Mouse (Mus musculus) embryonic facial prominence, embryonic 14.5 days (tissue): ENCODE results near the gene Fsip2. TPM values are rescaled to one million over a fixed set of nuclear protein-coding genes. Genes with fewer than 3 reads are reported as not detected.

Experiments
- ATAC-seq: fragments of 200-750 bp; cut with Nextera tagmentation; 2 replicates; pipeline ENCODE4 v1.8.0; 2017; ENCODE audit warnings: low read depth, moderate number of reproducible peaks, moderate TSS enrichment
- DNase-seq: peaks from one replicate; pipeline ENCODE4 v3.0.0-alpha.2; 2015; ENCODE audit warnings: low spot score
- H3K27ac ChIP-seq: fragments of 300-500 bp; sonication (generic); replicated peaks from 2 replicates; pipeline ENCODE4 v1.5.1; 2014; ENCODE audit warnings: low read depth, mild to moderate bottlenecking, low read length, moderate library complexity
- H3K27me3 ChIP-seq: fragments of 300-500 bp; sonication (generic); replicated peaks from 2 replicates; pipeline ENCODE4 v1.6.1; 2014; ENCODE audit warnings: low read length; ENCODE audit not compliant: control insufficient read depth, insufficient read depth
- H3K36me3 ChIP-seq: fragments of 300-500 bp; sonication (generic); 2 replicates; pipeline ENCODE4 v1.6.1; 2014; ENCODE audit warnings: low read length, mixed read lengths; ENCODE audit not compliant: control insufficient read depth, insufficient read depth
- H3K4me1 ChIP-seq: fragments of 300-500 bp; sonication (generic); 2 replicates; pipeline ENCODE4 v1.6.1; 2014; ENCODE audit warnings: antibody characterized with exemption, low read length; ENCODE audit not compliant: control insufficient read depth, insufficient read depth
- H3K4me2 ChIP-seq: fragments of 300-500 bp; sonication (generic); 2 replicates; pipeline ENCODE4 v1.6.1; 2014; ENCODE audit warnings: low read depth, mild to moderate bottlenecking, low read length, moderate library complexity, mixed read lengths
- H3K4me3 ChIP-seq: fragments of 300-500 bp; sonication (generic); 2 replicates; pipeline ENCODE4 v1.5.1; 2014; ENCODE audit warnings: low read depth, mild to moderate bottlenecking, low read length
- H3K9ac ChIP-seq: fragments of 300-500 bp; sonication (generic); 2 replicates; pipeline ENCODE4 v1.6.1; 2014; ENCODE audit warnings: low read depth, mild to moderate bottlenecking, low read length, moderate library complexity, mixed read lengths
- H3K9me3 ChIP-seq: fragments of 300-500 bp; sonication (generic); 2 replicates; pipeline ENCODE4 v1.6.1; 2016; ENCODE audit warnings: low read length; ENCODE audit not compliant: control insufficient read depth
- WGBS: fragments of 180-500 bp; shearing (Covaris S2); extraction: QIAGEN DNeasy Blood & Tissue Kit; methylation state at CpG from one replicate; pipeline ENCODE4 v1.1.7; 2014; 5-methylcytosine and 5-hydroxymethylcytosine counted together
- polyA plus RNA-seq: library from polyadenylated mRNA; unstranded; fragments of >200 nt; fragmentation: Nextera tagmentation; extraction: Ambion mirVana; gene quantifications from 2 replicates; pipeline ENCODE4 v1.2.1, GENCODE M21; 2014

The Fsip2 gene
- not detected in 2 replicates for polyA plus RNA-seq

- H3K4me3 ChIP-seq, result no peak within 1 kb of the TSS
- DNase-seq (no peak), ATAC-seq (no peak)
- H3K4me2 ChIP-seq, result no peak within 1 kb of the TSS
- no peaks in the 10 kb centered on the region for H3K27me3 ChIP-seq
- no peak within 1 kb of the TSS for H3K27ac ChIP-seq
- no peaks in the 10 kb centered on the region for H3K9me3 ChIP-seq
- no peak within 1 kb of the TSS for H3K9ac ChIP-seq
- WGBS, result 90% methylated on average over 16 of the region's 17 CpGs
- no peaks in the 10 kb centered on the region for H3K4me1 ChIP-seq
- no peaks in the 10 kb centered on the region for H3K36me3 ChIP-seq
These were observed at the start of gene Fsip2 for GRCm38 (mm10) chr2:82943472-82943871. TSS of gene Fsip2 (plus strand) at chr2:82943634.

GRCm38 (mm10) chr2:82963443-82963842 is 20.0 kb downstream of the Fsip2 start:
- H3K9me3 ChIP-seq, result no peaks in the 10 kb centered on the region
- no peak overlapping the region for H3K27ac ChIP-seq
- no peak for DNase-seq
- no peak overlapping the region for H3K4me2 ChIP-seq
- no peaks in the 10 kb centered on the region for H3K36me3 ChIP-seq
- no peak for ATAC-seq
- 88% methylated on average over 3 of the region's 3 CpGs for WGBS
- H3K4me3 ChIP-seq, result no peak overlapping the region
- H3K4me1 ChIP-seq, result no peaks in the 10 kb centered on the region
- no peak overlapping the region for H3K9ac ChIP-seq
- no peaks in the 10 kb centered on the region for H3K27me3 ChIP-seq

GRCm38 (mm10) chr2:83025853-83026252 is 82.4 kb downstream of the Fsip2 start:
- Histone ChIP-seq H3K9me3 (no peaks in the 10 kb centered on the region), H3K4me2 (no peak overlapping the region), H3K27ac (no peak overlapping the region), H3K4me1 (no peaks in the 10 kb centered on the region), H3K36me3 (no peaks in the 10 kb centered on the region), H3K9ac (no peak overlapping the region), H3K4me3 (no peak overlapping the region), H3K27me3 (no peaks in the 10 kb centered on the region)
- no peak for ATAC-seq
- no peak for DNase-seq
- 83% methylated on average over 7 of the region's 7 CpGs for WGBS

- WGBS, result 73% methylated on average over 5 of the region's 5 CpGs
- no peak for DNase-seq
- H3K36me3 ChIP-seq, result no peaks in the 10 kb centered on the region
- H3K4me2 ChIP-seq, result no peak overlapping the region
- no peak overlapping the region for H3K9ac ChIP-seq
- H3K9me3 ChIP-seq, result no peaks in the 10 kb centered on the region
- no peak for ATAC-seq
- no peak overlapping the region for H3K27ac ChIP-seq
- H3K27me3 ChIP-seq, result no peaks in the 10 kb centered on the region
- no peaks in the 10 kb centered on the region for H3K4me1 ChIP-seq
- no peak overlapping the region for H3K4me3 ChIP-seq
These were observed 109.7 kb downstream of the Fsip2 start for GRCm38 (mm10) chr2:83052914-83053690.
